Mouse (Mus musculus) embryonic fibroblast, embryonic 13.5 days (primary cell): Measurements from ENCODE around the gene Fhit.

Experiments used
- CTCF ChIP-seq: IDR thresholded peaks from 2 replicates; pipeline ENCODE4 v1.5.1; 2011; ENCODE audit warnings: mild to moderate bottlenecking, control low read depth, low read length, moderate library complexity, borderline replicate concordance; ENCODE audit not compliant: insufficient read depth
- POLR2A ChIP-seq: IDR thresholded peaks from 2 replicates; pipeline ENCODE4 v1.6.1; 2011; ENCODE audit warnings: low read depth, mild to moderate bottlenecking, control low read depth, low read length, moderate library complexity

- TF ChIP-seq CTCF (no peak), POLR2A (no peak)
These were observed 1265.3 kb downstream of the Fhit start for GRCm38 (mm10) chr14:9896556-9896955.
